Mouse (Mus musculus) mesoderm, embryonic 11.5 days (tissue): ENCODE measurements around the gene Slc2a2.
A peak's percentile ranks its signal among the peaks of the same experiment; 100 is the strongest.

Experiments used
- DNase-seq: peaks from one replicate; pipeline ENCODE4 v3.0.0-alpha.2; 2012; ENCODE audit warnings: low read depth, low spot score

Slc2a2 gene

GRCm38 (mm10) chr3:28697797-28698196, at the start of gene Slc2a2:
Gene Slc2a2, plus strand, starts transcription at chr3:28697903.
- DNase-seq, result no peak

GRCm38 (mm10) chr3:28652574-28652973, 45.1 kb upstream of the Slc2a2 start:
- no peak for DNase-seq

- DNase-seq, result peak; percentile 12
Measured at GRCm38 (mm10) chr3:28653043-28653442, 44.7 kb upstream of the Slc2a2 start.

GRCm38 (mm10) chr3:28654740-28655139, 43.0 kb upstream of the Slc2a2 start:
- no peak for DNase-seq

- no peak for DNase-seq
Measured at GRCm38 (mm10) chr3:28658349-28658748, 39.4 kb upstream of the Slc2a2 start.

GRCm38 (mm10) chr3:28680851-28681250, 16.9 kb upstream of the Slc2a2 start:
- DNase-seq, result no peak

GRCm38 (mm10) chr3:28681866-28682265, 15.8 kb upstream of the Slc2a2 start:
- peak; percentile 21 for DNase-seq

- DNase-seq, result no peak
Measured at GRCm38 (mm10) chr3:28682411-28682810, 15.3 kb upstream of the Slc2a2 start.

GRCm38 (mm10) chr3:28685510-28685909, 12.2 kb upstream of the Slc2a2 start:
- no peak for DNase-seq

- no peak for DNase-seq
Measured at GRCm38 (mm10) chr3:28694811-28695210, 2.9 kb upstream of the Slc2a2 start.

GRCm38 (mm10) chr3:28695608-28696007, 2.1 kb upstream of the Slc2a2 start:
- no peak for DNase-seq

- DNase-seq, result no peak
Measured at GRCm38 (mm10) chr3:28696162-28696561, 1.5 kb upstream of the Slc2a2 start.

GRCm38 (mm10) chr3:28699601-28700000, 1.9 kb downstream of the Slc2a2 start:
- no peak for DNase-seq

- no peak for DNase-seq
Measured at GRCm38 (mm10) chr3:28705522-28706137, 7.9 kb downstream of the Slc2a2 start.

- no peak for DNase-seq
Measured at GRCm38 (mm10) chr3:28706736-28707135, 9.0 kb downstream of the Slc2a2 start.

- DNase-seq, result peak; percentile 12
Measured at GRCm38 (mm10) chr3:28709740-28710139, 12.0 kb downstream of the Slc2a2 start.

- no peak for DNase-seq
Measured at GRCm38 (mm10) chr3:28713913-28714698, 16.4 kb downstream of the Slc2a2 start.

GRCm38 (mm10) chr3:28718521-28718920, 20.8 kb downstream of the Slc2a2 start:
- DNase-seq, result no peak

- DNase-seq, result no peak
Measured at GRCm38 (mm10) chr3:28721218-28721617, 23.5 kb downstream of the Slc2a2 start.

- DNase-seq, result no peak
Measured at GRCm38 (mm10) chr3:28721838-28722237, 24.1 kb downstream of the Slc2a2 start.

GRCm38 (mm10) chr3:28722531-28722930, 24.8 kb downstream of the Slc2a2 start:
- no peak for DNase-seq

- no peak for DNase-seq
Measured at GRCm38 (mm10) chr3:28723534-28723933, 25.8 kb downstream of the Slc2a2 start.

- no peak for DNase-seq
Measured at GRCm38 (mm10) chr3:28725203-28725602, 27.5 kb downstream of the Slc2a2 start.
